Mouse (Mus musculus): ENCODE results near the gene Dync1h1. TPM values are rescaled to one million over a fixed set of nuclear protein-coding genes. Genes with fewer than 3 reads are reported as not detected.

The Dync1h1 gene
- 26.3 and 40.4 TPM in 2 replicates for polyA plus RNA-seq (2015; fragmentation: Nextera tagmentation; extraction: Ambion mirVana)

- H3K9ac ChIP-seq, result peak within 1 kb of the TSS; percentile 100
- no peaks in the 10 kb centered on the region for H3K9me3 ChIP-seq (replicated peaks)
- peak; percentile 91 for ATAC-seq (replicated peaks; ENCODE audit: insufficient number of reproducible peaks, insufficient read depth, low FRiP score, low read depth)
- peak within 1 kb of the TSS; percentile 99 for H3K27ac ChIP-seq
- WGBS, result under 1% methylated on average over 105 of the region's 105 CpGs
- H3K36me3 ChIP-seq, result no peaks in the 10 kb centered on the region
- H3K4me1 ChIP-seq (replicated peaks), result peaks cover 25% of the 10 kb centered on the region
- H3K27me3 ChIP-seq, result peaks cover 3% of the 10 kb centered on the region; the same call in 1 of the 2 replicates
- peak within 1 kb of the TSS; percentile 75 for H3K4me3 ChIP-seq
- H3K4me2 ChIP-seq, result peak within 1 kb of the TSS; percentile 62
Measured at GRCm38 (mm10) chr12:110601241-110602218, at the start of gene Dync1h1. Dync1h1 (plus strand) TSS chr12:110601452.

- no peaks in the 10 kb centered on the region for H3K27me3 ChIP-seq
- H3K4me2 ChIP-seq, result no peak overlapping the region
- ATAC-seq (replicated peaks; ENCODE audit: insufficient number of reproducible peaks, insufficient read depth, low FRiP score, low read depth), result no peak
- H3K4me3 ChIP-seq, result no peak overlapping the region
- no peak overlapping the region for H3K9ac ChIP-seq
- no peak overlapping the region for H3K27ac ChIP-seq
- no peaks in the 10 kb centered on the region for H3K9me3 ChIP-seq (replicated peaks)
- WGBS, result 61% methylated on average over 13 of the region's 13 CpGs
- peaks cover 7% of the 10 kb centered on the region; the same call in 1 of the 2 replicates for H3K4me1 ChIP-seq (replicated peaks)
- H3K36me3 ChIP-seq, result peaks cover 80% of the 10 kb centered on the region
Measured at GRCm38 (mm10) chr12:110552113-110552512, 49.1 kb upstream of the Dync1h1 start.

GRCm38 (mm10) chr12:110553362-110553761 is 47.9 kb upstream of the Dync1h1 start:
- ATAC-seq (replicated peaks; ENCODE audit: insufficient number of reproducible peaks, insufficient read depth, low FRiP score, low read depth), result no peak
- Histone ChIP-seq H3K27ac (no peak overlapping the region), H3K9ac (no peak overlapping the region), H3K36me3 (peaks cover 82% of the 10 kb centered on the region), H3K4me1 (replicated peaks) (peaks cover 7% of the 10 kb centered on the region; the same call in 1 of the 2 replicates), H3K4me2 (no peak overlapping the region), H3K9me3 (replicated peaks) (no peaks in the 10 kb centered on the region), H3K27me3 (no peaks in the 10 kb centered on the region), H3K4me3 (no peak overlapping the region)
- 91% methylated on average over 5 of the region's 5 CpGs for WGBS

- Histone ChIP-seq H3K36me3 (peaks cover 87% of the 10 kb centered on the region), H3K4me1 (replicated peaks) (no peaks in the 10 kb centered on the region)
Measured at GRCm38 (mm10) chr12:110555536-110556240, 45.6 kb upstream of the Dync1h1 start.

GRCm38 (mm10) chr12:110556861-110557628 is 44.2 kb upstream of the Dync1h1 start:
- no peak for ATAC-seq (replicated peaks; ENCODE audit: insufficient number of reproducible peaks, insufficient read depth, low FRiP score, low read depth)
- Histone ChIP-seq H3K27me3 (no peaks in the 10 kb centered on the region), H3K9ac (no peak overlapping the region), H3K4me2 (no peak overlapping the region), H3K4me3 (no peak overlapping the region), H3K9me3 (replicated peaks) (no peaks in the 10 kb centered on the region), H3K4me1 (replicated peaks) (no peaks in the 10 kb centered on the region), H3K27ac (no peak overlapping the region), H3K36me3 (peaks cover 89% of the 10 kb centered on the region)
- WGBS, result 87% methylated on average over 18 of the region's 18 CpGs

More at GRCm38 (mm10) chr12:110555536-110556240, 45.6 kb upstream of the Dync1h1 start:
- WGBS, result 89% methylated on average over 21 of the region's 21 CpGs
- H3K27me3 ChIP-seq, result no peaks in the 10 kb centered on the region
- no peak overlapping the region for H3K4me3 ChIP-seq
- H3K9ac ChIP-seq, result no peak overlapping the region
- ATAC-seq (replicated peaks; ENCODE audit: insufficient number of reproducible peaks, insufficient read depth, low FRiP score, low read depth), result no peak
- H3K27ac ChIP-seq, result no peak overlapping the region
- no peaks in the 10 kb centered on the region for H3K9me3 ChIP-seq (replicated peaks)
- no peak overlapping the region for H3K4me2 ChIP-seq

GRCm38 (mm10) chr12:110558175-110558574 is 43.1 kb upstream of the Dync1h1 start:
- no peak for ATAC-seq (replicated peaks; ENCODE audit: insufficient number of reproducible peaks, insufficient read depth, low FRiP score, low read depth)

GRCm38 (mm10) chr12:110563383-110563782 is 37.9 kb upstream of the Dync1h1 start:
- 71% methylated on average over 11 of the region's 11 CpGs for WGBS
- peaks cover 72% of the 10 kb centered on the region for H3K36me3 ChIP-seq

More at GRCm38 (mm10) chr12:110558175-110558574, 43.1 kb upstream of the Dync1h1 start:
- Histone ChIP-seq H3K4me2 (no peak overlapping the region), H3K9ac (no peak overlapping the region), H3K9me3 (replicated peaks) (no peaks in the 10 kb centered on the region), H3K4me3 (no peak overlapping the region), H3K27me3 (no peaks in the 10 kb centered on the region), H3K4me1 (replicated peaks) (no peaks in the 10 kb centered on the region), H3K36me3 (peaks cover 88% of the 10 kb centered on the region), H3K27ac (no peak overlapping the region)
- WGBS, result 96% methylated on average over 7 of the region's 7 CpGs

GRCm38 (mm10) chr12:110564848-110565247 is 36.4 kb upstream of the Dync1h1 start:
- 90% methylated on average over 11 of the region's 11 CpGs for WGBS

More at GRCm38 (mm10) chr12:110563383-110563782, 37.9 kb upstream of the Dync1h1 start:
- H3K27ac ChIP-seq, result no peak overlapping the region
- no peak overlapping the region for H3K4me3 ChIP-seq
- no peaks in the 10 kb centered on the region for H3K9me3 ChIP-seq (replicated peaks)
- no peaks in the 10 kb centered on the region for H3K4me1 ChIP-seq (replicated peaks)
- no peak overlapping the region for H3K4me2 ChIP-seq
- H3K27me3 ChIP-seq, result no peaks in the 10 kb centered on the region
- no peak for ATAC-seq (replicated peaks; ENCODE audit: insufficient number of reproducible peaks, insufficient read depth, low FRiP score, low read depth)
- no peak overlapping the region for H3K9ac ChIP-seq

GRCm38 (mm10) chr12:110566366-110566765 is 34.9 kb upstream of the Dync1h1 start:
- H3K4me2 ChIP-seq, result no peak overlapping the region
- peaks cover 73% of the 10 kb centered on the region for H3K36me3 ChIP-seq
- 88% methylated on average over 9 of the region's 9 CpGs for WGBS
- no peak overlapping the region for H3K27ac ChIP-seq
- H3K4me3 ChIP-seq, result no peak overlapping the region
- no peak overlapping the region for H3K9ac ChIP-seq
- no peaks in the 10 kb centered on the region for H3K27me3 ChIP-seq
- no peak for ATAC-seq (replicated peaks; ENCODE audit: insufficient number of reproducible peaks, insufficient read depth, low FRiP score, low read depth)
- no peaks in the 10 kb centered on the region for H3K9me3 ChIP-seq (replicated peaks)
- no peaks in the 10 kb centered on the region for H3K4me1 ChIP-seq (replicated peaks)

More at GRCm38 (mm10) chr12:110564848-110565247, 36.4 kb upstream of the Dync1h1 start:
- peaks cover 68% of the 10 kb centered on the region for H3K36me3 ChIP-seq
- no peak overlapping the region for H3K4me3 ChIP-seq
- H3K9me3 ChIP-seq (replicated peaks), result no peaks in the 10 kb centered on the region
- no peak for ATAC-seq (replicated peaks; ENCODE audit: insufficient number of reproducible peaks, insufficient read depth, low FRiP score, low read depth)
- no peaks in the 10 kb centered on the region for H3K27me3 ChIP-seq
- no peaks in the 10 kb centered on the region for H3K4me1 ChIP-seq (replicated peaks)
- H3K9ac ChIP-seq, result no peak overlapping the region
- no peak overlapping the region for H3K27ac ChIP-seq
- H3K4me2 ChIP-seq, result no peak overlapping the region

GRCm38 (mm10) chr12:110571050-110571449 is 30.2 kb upstream of the Dync1h1 start:
- H3K36me3 ChIP-seq, result peaks cover 74% of the 10 kb centered on the region
- H3K27ac ChIP-seq, result no peak overlapping the region
- no peaks in the 10 kb centered on the region for H3K27me3 ChIP-seq
- no peak overlapping the region for H3K4me3 ChIP-seq
- no peaks in the 10 kb centered on the region for H3K4me1 ChIP-seq (replicated peaks)
- no peak overlapping the region for H3K4me2 ChIP-seq
- 92% methylated on average over 10 of the region's 10 CpGs for WGBS
- no peak overlapping the region for H3K9ac ChIP-seq
- no peaks in the 10 kb centered on the region for H3K9me3 ChIP-seq (replicated peaks)
- no peak for ATAC-seq (replicated peaks; ENCODE audit: insufficient number of reproducible peaks, insufficient read depth, low FRiP score, low read depth)

Data from heart, embryonic 15.5 days (tissue).